Mouse (Mus musculus) ES-Bruce4 (cell line): Measurements from ENCODE around the gene Atp5s.

Experiments
- CTCF ChIP-seq: IDR thresholded peaks from one replicate; pipeline ENCODE4 v1.8.1; 2011; ENCODE audit warnings: low read depth, low read length
- POLR2A ChIP-seq: IDR thresholded peaks from one replicate; pipeline ENCODE4 v1.8.1; 2011; ENCODE audit warnings: low read length; ENCODE audit not compliant: insufficient read depth

- TF ChIP-seq CTCF (no peak), POLR2A (no peak)
Measured at GRCm38 (mm10) chr12:69733518-69733917, 8.8 kb downstream of the Atp5s start.
